Mouse (Mus musculus) CD4-positive, CD25-positive, alpha-beta regulatory T cell, adult 2 months (primary cell): ENCODE results near the gene Polr2h.
A peak's percentile ranks its signal among the peaks of the same experiment; 100 is the strongest.

Source experiments
- DNase-seq: peaks from one replicate; pipeline ENCODE4 v3.0.0-alpha.2; 2012; ENCODE audit warnings: low read depth, low spot score

The Polr2h gene

GRCm38 (mm10) chr16:20722736-20723135 lies 5.3 kb downstream of the Polr2h start:
- DNase-seq = no peak

- no peak for DNase-seq
Measured at GRCm38 (mm10) chr16:20723247-20723646, 5.8 kb downstream of the Polr2h start.

- DNase-seq = peak; percentile 52
Measured at GRCm38 (mm10) chr16:20724338-20724748, 6.9 kb downstream of the Polr2h start.

- no peak for DNase-seq
Measured at GRCm38 (mm10) chr16:20725321-20725720, 7.9 kb downstream of the Polr2h start.

- no peak for DNase-seq
Measured at GRCm38 (mm10) chr16:20725750-20726149, 8.3 kb downstream of the Polr2h start.

- DNase-seq = no peak
Measured at GRCm38 (mm10) chr16:20726384-20726783, 8.9 kb downstream of the Polr2h start.

- no peak for DNase-seq
Measured at GRCm38 (mm10) chr16:20730293-20730711, 12.8 kb downstream of the Polr2h start.

- no peak for DNase-seq
Measured at GRCm38 (mm10) chr16:20731688-20732087, 14.2 kb downstream of the Polr2h start.

GRCm38 (mm10) chr16:20732251-20732924 lies 14.9 kb downstream of the Polr2h start:
- DNase-seq = no peak

- peak; percentile 22 for DNase-seq
Measured at GRCm38 (mm10) chr16:20732925-20733730, 15.7 kb downstream of the Polr2h start, which contains the start of gene Chrd. TSS of gene Chrd (plus strand) at chr16:20733127.

GRCm38 (mm10) chr16:20733731-20734730 lies 16.6 kb downstream of the Polr2h start, which contains the start of gene Thpo:
TSS of gene Thpo (minus strand) at chr16:20734511.
- DNase-seq = no peak

GRCm38 (mm10) chr16:20735651-20736050 lies 18.2 kb downstream of the Polr2h start:
- DNase-seq = no peak

GRCm38 (mm10) chr16:20736168-20736567 lies 18.7 kb downstream of the Polr2h start:
- no peak for DNase-seq

GRCm38 (mm10) chr16:20736823-20737222 lies 19.4 kb downstream of the Polr2h start:
- DNase-seq = no peak

- no peak for DNase-seq
Measured at GRCm38 (mm10) chr16:20739845-20740244, 22.4 kb downstream of the Polr2h start.

- no peak for DNase-seq
Measured at GRCm38 (mm10) chr16:20746641-20747040, 29.2 kb downstream of the Polr2h start.

GRCm38 (mm10) chr16:20750518-20750917 lies 33.1 kb downstream of the Polr2h start:
- no peak for DNase-seq

- no peak for DNase-seq
Measured at GRCm38 (mm10) chr16:20756052-20756451, 38.6 kb downstream of the Polr2h start.

- no peak for DNase-seq
Measured at GRCm38 (mm10) chr16:20757385-20757784, 39.9 kb downstream of the Polr2h start.

- DNase-seq = peak; percentile 67
Measured at GRCm38 (mm10) chr16:20761681-20762080, 44.2 kb downstream of the Polr2h start.

- DNase-seq = peak; percentile 78
Measured at GRCm38 (mm10) chr16:20765244-20765643, 47.8 kb downstream of the Polr2h start.
